Mouse (Mus musculus): ENCODE data around the gene Copz2.

Gene Copz2

GRCm38 (mm10) chr11:96867149-96867548 lies 17.5 kb downstream of the Copz2 start:
- peak; percentile 25 for DNase-seq (ENCODE audit: low spot score)

GRCm38 (mm10) chr11:96872441-96873379 lies 23.0 kb downstream of the Copz2 start:
- DNase-seq (ENCODE audit: low spot score), result peak; percentile 56

GRCm38 (mm10) chr11:96873601-96874140 lies 24.0 kb downstream of the Copz2 start:
- DNase-seq (ENCODE audit: low spot score), result peak; percentile 17

- DNase-seq (ENCODE audit: low spot score), result no peak
Measured at GRCm38 (mm10) chr11:96875270-96875669, 25.6 kb downstream of the Copz2 start.

- DNase-seq (ENCODE audit: low spot score), result peak; percentile 77
Measured at GRCm38 (mm10) chr11:96875745-96876144, 26.1 kb downstream of the Copz2 start.

GRCm38 (mm10) chr11:96876300-96877040 lies 26.8 kb downstream of the Copz2 start:
- no peak for DNase-seq (ENCODE audit: low spot score)

GRCm38 (mm10) chr11:96877071-96877470 lies 27.4 kb downstream of the Copz2 start:
- DNase-seq (ENCODE audit: low spot score), result no peak

- DNase-seq (ENCODE audit: low spot score), result no peak
Measured at GRCm38 (mm10) chr11:96878715-96879114, 29.0 kb downstream of the Copz2 start.

GRCm38 (mm10) chr11:96879359-96879758 lies 29.7 kb downstream of the Copz2 start:
- no peak for DNase-seq (ENCODE audit: low spot score)

GRCm38 (mm10) chr11:96880296-96880695 lies 30.6 kb downstream of the Copz2 start:
- peak; percentile 48 for DNase-seq (ENCODE audit: low spot score)

GRCm38 (mm10) chr11:96885901-96886340 lies 36.3 kb downstream of the Copz2 start:
- DNase-seq (ENCODE audit: low spot score), result no peak

- no peak for DNase-seq (ENCODE audit: low spot score)
Measured at GRCm38 (mm10) chr11:96886942-96887546, 37.4 kb downstream of the Copz2 start.

- no peak for DNase-seq (ENCODE audit: low spot score)
Measured at GRCm38 (mm10) chr11:96891784-96892527, 42.3 kb downstream of the Copz2 start.

GRCm38 (mm10) chr11:96893203-96893842 lies 43.7 kb downstream of the Copz2 start:
- no peak for DNase-seq (ENCODE audit: low spot score)

- no peak for DNase-seq (ENCODE audit: low spot score)
Measured at GRCm38 (mm10) chr11:96895886-96896285, 46.2 kb downstream of the Copz2 start.

- peak; percentile 53 for DNase-seq (ENCODE audit: low spot score)
Measured at GRCm38 (mm10) chr11:96899449-96900306, 50.0 kb downstream of the Copz2 start.

- DNase-seq (ENCODE audit: low spot score), result no peak
Measured at GRCm38 (mm10) chr11:96901332-96901731, 51.7 kb downstream of the Copz2 start.

- no peak for DNase-seq (ENCODE audit: low spot score)
Measured at GRCm38 (mm10) chr11:96902639-96903635, 53.3 kb downstream of the Copz2 start.
